Mouse (Mus musculus) midbrain, embryonic 13.5 days (tissue): ENCODE measurements at regions not wholly inside any gene's neighbourhood (a gene's known extent, or its start where the extent isn't known, plus 50 kb on each side); places are given as distances from the start of the nearest gene placed in this dataset.

Experiments used
- ATAC-seq: fragments of 200-750 bp; cut with Nextera tagmentation; 2 replicates; pipeline ENCODE4 v1.8.0; 2017; ENCODE audit warnings: mild to moderate bottlenecking, moderate TSS enrichment, moderate library complexity
- H3K27ac ChIP-seq: fragments of 300-500 bp; sonication (generic); 2 replicates; pipeline ENCODE4 v1.5.1; 2015; ENCODE audit warnings: inconsistent platforms, mild to moderate bottlenecking, moderate library complexity
- H3K27me3 ChIP-seq: fragments of 300-500 bp; sonication (generic); 2 replicates; pipeline ENCODE4 v1.6.1; 2015; ENCODE audit warnings: mild to moderate bottlenecking, inconsistent platforms
- H3K36me3 ChIP-seq: fragments of 300-500 bp; sonication (generic); 2 replicates; pipeline ENCODE4 v1.6.1; 2015; ENCODE audit warnings: mild to moderate bottlenecking, inconsistent platforms
- H3K4me1 ChIP-seq: fragments of 300-500 bp; sonication (generic); replicated peaks from 2 replicates; pipeline ENCODE4 v1.6.1; 2015; ENCODE audit warnings: inconsistent platforms
- H3K4me2 ChIP-seq: fragments of 300-500 bp; sonication (generic); replicated peaks from 2 replicates; pipeline ENCODE4 v1.6.1; 2015; ENCODE audit warnings: moderate library complexity, mild to moderate bottlenecking, inconsistent platforms
- H3K4me3 ChIP-seq: fragments of 300-500 bp; sonication (generic); replicated peaks from 2 replicates; pipeline ENCODE4 v1.5.1; 2015; ENCODE audit warnings: mild to moderate bottlenecking, inconsistent platforms
- H3K9ac ChIP-seq: fragments of 300-500 bp; sonication (generic); replicated peaks from 2 replicates; pipeline ENCODE4 v1.6.1; 2015; ENCODE audit warnings: mild to moderate bottlenecking, inconsistent platforms
- H3K9me3 ChIP-seq: fragments of 300-500 bp; sonication (generic); 2 replicates; pipeline ENCODE4 v1.6.1; 2016; ENCODE audit warnings: mild to moderate bottlenecking, inconsistent platforms
- WGBS: fragments of 180-500 bp; shearing (Covaris S2); methylation state at CpG from one replicate; pipeline ENCODE4 v1.1.7; 2015; 5-methylcytosine and 5-hydroxymethylcytosine counted together

DNA sequence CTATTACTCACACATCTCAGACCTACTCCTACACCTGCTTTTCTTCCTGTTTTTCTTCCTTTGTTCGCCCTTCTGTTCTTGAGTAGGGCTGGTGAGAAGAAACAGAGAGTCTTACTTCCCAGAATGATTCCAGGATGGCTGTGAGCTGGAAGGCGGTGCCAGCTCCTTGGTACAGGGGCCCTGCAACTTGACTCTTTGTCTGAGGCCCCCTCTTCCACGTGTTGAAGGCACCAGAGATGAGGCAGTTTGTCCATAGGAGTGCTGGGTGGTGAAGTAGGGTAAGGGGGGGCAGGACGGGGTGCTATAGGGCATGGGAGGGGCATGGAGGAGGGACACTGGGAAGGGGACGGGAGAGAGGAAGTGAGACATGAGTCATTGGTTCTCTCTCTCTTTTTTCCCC lies 60.8 kb downstream of the Dmrta2 start:
- H3K27ac ChIP-seq, result no peak overlapping the region
- no peaks in the 10 kb centered on the region for H3K4me1 ChIP-seq
- WGBS, result 72% methylated on average over 5 of the region's 5 CpGs
- no peak overlapping the region for H3K9ac ChIP-seq
- no peak for ATAC-seq
- no peak overlapping the region for H3K4me2 ChIP-seq
- no peaks in the 10 kb centered on the region for H3K36me3 ChIP-seq
- no peak overlapping the region for H3K4me3 ChIP-seq
- H3K9me3 ChIP-seq, result no peaks in the 10 kb centered on the region
- H3K27me3 ChIP-seq, result no peaks in the 10 kb centered on the region

DNA sequence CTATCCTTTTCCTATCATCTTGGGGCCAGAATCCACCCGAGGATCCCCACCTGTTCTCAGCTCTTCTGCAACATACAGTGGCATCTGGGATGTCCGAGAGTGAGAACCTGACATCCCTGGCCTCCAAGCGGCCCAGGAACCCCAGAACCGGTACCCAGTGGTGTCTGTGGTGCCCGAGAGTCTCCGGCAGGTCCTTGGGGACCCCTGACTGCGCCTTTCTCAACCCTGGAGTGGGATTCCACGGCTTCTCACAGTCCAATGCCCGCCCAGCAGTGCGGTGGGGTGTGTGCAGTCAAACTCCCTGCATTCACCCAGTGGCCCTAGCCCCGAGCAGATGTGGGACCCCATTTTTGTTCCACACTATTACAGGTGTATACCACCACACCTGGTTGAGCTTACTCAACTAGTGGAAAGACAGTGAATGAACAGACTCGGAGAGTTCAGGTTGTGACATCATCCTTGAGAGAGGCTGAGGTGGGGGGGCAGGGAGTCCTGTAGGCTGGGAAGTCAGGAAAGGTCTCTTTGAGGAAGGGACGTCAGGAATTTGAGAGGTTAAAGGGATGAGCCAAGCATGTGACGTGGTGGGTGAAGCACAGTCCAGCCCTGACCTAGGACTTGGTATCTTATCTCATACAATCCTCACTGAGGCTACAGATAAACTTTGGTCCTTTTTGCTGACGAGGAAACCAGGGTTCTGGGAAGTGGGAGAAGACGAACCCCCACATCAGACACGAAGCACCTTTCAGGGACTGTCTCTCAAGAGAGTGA lies 67.2 kb downstream of the Dmrta2 start:
- Histone ChIP-seq H3K27me3 (no peaks in the 10 kb centered on the region), H3K36me3 (no peaks in the 10 kb centered on the region), H3K4me2 (no peak overlapping the region), H3K27ac (no peak overlapping the region), H3K9ac (no peak overlapping the region), H3K4me3 (no peak overlapping the region), H3K9me3 (no peaks in the 10 kb centered on the region), H3K4me1 (no peaks in the 10 kb centered on the region)
- 0 out of 2 replicates have a peak, but pooled peaks have one; percentile 27 for ATAC-seq
- 90% methylated on average over 17 of the region's 17 CpGs for WGBS

DNA sequence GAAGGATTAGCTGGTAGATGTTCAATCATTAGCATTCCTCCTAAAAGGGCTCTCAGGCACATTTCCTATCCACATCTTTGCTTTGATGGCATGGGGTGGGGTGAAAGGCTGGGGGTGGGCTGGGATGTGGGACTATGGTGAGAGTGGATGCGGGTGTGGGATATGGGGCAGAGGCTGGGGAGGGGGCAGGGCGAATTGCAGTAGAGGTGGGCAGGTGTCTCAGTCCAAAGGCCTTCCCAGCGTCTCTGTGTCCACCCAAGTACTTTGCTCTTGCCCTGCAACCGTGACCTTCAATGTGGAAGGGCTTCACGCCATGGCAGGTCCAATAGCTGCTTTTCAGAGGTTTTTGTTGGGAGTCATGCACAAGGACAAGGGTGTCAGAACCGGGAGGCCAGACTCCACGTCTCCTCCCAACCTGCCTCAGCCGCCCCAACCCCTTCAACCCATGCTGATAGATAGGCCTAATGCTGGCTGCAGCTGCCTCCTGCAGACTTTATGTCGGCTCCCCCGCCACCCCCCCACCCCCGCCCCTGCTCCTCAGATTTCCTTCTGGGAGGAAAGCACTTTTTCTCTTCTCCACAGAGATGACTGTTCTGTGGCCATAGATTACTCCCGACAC lies 67.9 kb downstream of the Dmrta2 start:
- 0 out of 2 replicates have a peak, but pooled peaks cover 4% of the 10 kb centered on the region for H3K4me1 ChIP-seq
- no peaks in the 10 kb centered on the region for H3K27me3 ChIP-seq
- no peak overlapping the region for H3K4me3 ChIP-seq
- no peak overlapping the region for H3K9ac ChIP-seq
- no peaks in the 10 kb centered on the region for H3K36me3 ChIP-seq
- no peak for ATAC-seq
- H3K9me3 ChIP-seq, result no peaks in the 10 kb centered on the region
- H3K27ac ChIP-seq, result no peak overlapping the region
- 89% methylated on average over 12 of the region's 12 CpGs for WGBS
- H3K4me2 ChIP-seq, result no peak overlapping the region

DNA sequence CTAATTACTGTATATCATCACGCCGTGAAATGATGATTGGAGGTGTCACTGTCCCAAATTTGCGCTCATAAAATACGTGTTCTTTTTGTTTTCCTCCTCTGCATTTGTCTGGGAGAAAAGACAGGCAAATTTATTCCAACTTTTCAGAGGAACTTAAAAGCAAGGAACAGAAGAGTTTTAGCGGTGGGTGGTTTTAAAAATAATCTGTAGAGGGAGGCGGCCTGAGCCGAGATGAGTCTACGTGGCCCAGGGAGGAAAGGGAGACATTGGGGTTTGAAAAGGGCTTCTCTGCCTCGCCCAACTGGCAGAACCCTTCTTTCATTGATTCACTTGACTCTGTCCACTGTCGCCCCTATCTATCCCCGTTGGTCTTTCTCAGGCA lies 68.4 kb downstream of the Dmrta2 start:
- no peak for ATAC-seq
- Histone ChIP-seq H3K4me3 (no peak overlapping the region), H3K4me1 (peaks cover 8% of the 10 kb centered on the region; the same call in 1 of the 2 replicates), H3K27ac (no peak overlapping the region), H3K4me2 (no peak overlapping the region), H3K27me3 (no peaks in the 10 kb centered on the region), H3K36me3 (no peaks in the 10 kb centered on the region), H3K9me3 (no peaks in the 10 kb centered on the region), H3K9ac (no peak overlapping the region)
- WGBS, result 95% methylated on average over 11 of the region's 11 CpGs

DNA sequence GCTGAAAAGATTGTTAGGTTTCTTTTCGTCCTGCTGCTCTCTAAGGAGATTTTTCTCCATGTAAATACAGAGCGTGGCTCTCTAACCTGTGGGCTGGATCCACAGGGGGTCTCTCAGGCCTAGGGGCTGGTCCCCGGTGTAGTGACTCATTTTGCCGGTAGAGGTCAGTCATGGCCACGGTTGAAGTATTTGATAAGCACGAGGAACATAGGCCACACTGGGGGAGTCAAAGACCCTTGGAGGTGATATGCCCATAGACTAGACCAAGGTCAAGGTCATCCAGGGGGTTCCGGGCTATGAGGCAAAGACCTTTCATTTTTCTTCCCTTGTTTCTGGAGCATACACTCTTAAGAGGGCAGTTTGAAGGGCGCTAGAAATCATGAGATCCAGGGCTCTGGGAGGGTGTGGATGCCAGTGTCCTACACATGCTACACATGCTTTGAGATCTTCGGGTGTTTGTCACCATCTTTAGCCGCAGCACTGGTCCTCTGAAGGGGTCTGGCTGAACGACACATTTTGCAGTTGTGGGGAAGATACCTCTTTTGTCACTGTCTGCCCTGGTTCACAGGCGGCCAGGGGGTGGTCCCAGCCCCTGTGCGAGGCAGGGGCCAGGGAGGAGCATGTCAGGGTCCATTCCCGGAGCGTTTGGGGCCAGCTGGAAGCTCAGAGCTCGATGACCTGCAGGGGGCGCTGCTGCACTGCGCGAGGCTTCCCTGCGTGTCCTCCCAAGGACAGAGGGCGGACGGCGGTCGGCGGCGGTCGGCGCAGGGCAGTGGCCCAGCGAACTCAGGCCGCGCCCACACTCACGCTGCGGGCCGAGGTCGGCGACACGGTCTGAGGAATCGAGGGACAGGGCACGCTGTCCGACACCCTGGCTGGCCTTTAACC lies 72.8 kb downstream of the Dmrta2 start:
- Histone ChIP-seq H3K27ac (0 out of 2 replicates have a peak overlapping the region, but pooled peaks have one; percentile 57), H3K27me3 (no peaks in the 10 kb centered on the region), H3K36me3 (no peaks in the 10 kb centered on the region), H3K4me3 (peak overlapping the region; percentile 47), H3K4me1 (peaks cover 13% of the 10 kb centered on the region), H3K9ac (peak overlapping the region; percentile 66), H3K9me3 (no peaks in the 10 kb centered on the region), H3K4me2 (peak overlapping the region; percentile 69)
- 5% methylated on average over 40 of the region's 40 CpGs for WGBS
- ATAC-seq, result peak; percentile 96

DNA sequence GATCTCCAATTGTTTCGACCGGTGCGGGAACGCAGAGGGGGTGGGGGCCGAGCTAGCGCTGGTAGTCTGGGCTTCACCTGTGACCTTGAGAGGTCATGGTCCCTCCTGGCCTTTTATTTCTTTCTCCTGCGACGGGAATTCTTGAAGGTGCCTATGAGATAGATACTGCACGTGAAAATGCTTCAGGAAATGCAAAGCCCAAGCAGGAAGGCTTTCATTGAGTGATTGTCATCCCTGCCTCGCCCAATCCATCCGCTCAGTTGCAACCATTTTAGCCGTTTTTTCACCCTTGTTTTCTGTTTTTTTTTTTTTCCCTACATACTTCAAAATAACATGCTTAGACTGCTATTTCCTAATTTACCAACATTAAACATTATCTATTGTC lies 73.4 kb downstream of the Dmrta2 start:
- Histone ChIP-seq H3K4me3 (peak overlapping the region; percentile 47), H3K27me3 (no peaks in the 10 kb centered on the region), H3K36me3 (no peaks in the 10 kb centered on the region), H3K4me1 (peaks cover 13% of the 10 kb centered on the region), H3K9ac (peak overlapping the region; percentile 66), H3K9me3 (no peaks in the 10 kb centered on the region), H3K4me2 (peak overlapping the region; percentile 69), H3K27ac (0 out of 2 replicates have a peak overlapping the region, but pooled peaks have one; percentile 57)
- ATAC-seq, result no peak; the same call in 1 of the 2 replicates
- WGBS, result 14% methylated on average over 12 of the region's 12 CpGs

DNA sequence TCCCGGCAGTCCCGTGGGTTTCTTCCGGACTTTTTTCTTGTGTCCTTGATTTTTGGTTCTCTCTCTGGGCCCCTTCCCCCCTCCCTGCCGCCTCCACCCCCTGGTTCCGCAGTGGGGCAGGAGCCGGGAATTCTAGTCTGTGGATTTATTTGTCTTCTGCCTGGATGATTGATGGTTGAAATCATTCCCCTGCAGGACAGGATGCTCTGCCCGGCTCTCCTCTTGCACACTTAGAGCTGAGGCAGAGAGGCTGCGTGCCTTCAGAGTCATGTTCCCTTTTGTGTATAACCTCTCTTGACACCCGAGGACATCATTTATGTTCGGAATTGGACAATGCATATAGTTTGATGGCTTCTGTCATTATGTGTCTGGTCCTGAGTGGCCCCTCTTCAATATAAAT lies 74.0 kb downstream of the Dmrta2 start:
- no peak overlapping the region for H3K9ac ChIP-seq

DNA sequence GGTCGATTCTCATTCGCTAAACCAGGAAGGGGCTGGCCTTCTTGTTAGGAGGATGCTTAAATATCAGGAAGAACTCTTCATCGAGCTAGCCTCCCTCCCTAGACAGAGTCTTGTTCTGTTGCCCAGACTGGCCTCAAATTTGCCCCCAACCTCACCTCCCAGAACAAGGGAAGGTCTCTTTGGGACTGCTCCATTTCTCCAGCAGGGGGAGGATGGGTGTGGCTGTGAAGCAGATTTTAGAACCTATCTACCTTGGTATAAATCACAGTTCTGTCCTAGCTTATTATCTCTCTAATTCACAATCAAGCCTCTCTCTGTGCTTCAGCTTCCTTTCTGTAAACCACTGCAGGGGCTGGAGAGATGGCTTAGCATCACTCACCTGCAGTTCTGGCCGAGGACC lies 75.1 kb downstream of the Dmrta2 start:
- Histone ChIP-seq H3K4me2 (no peak overlapping the region), H3K27ac (no peak overlapping the region), H3K27me3 (no peaks in the 10 kb centered on the region), H3K9me3 (no peaks in the 10 kb centered on the region), H3K36me3 (no peaks in the 10 kb centered on the region), H3K4me3 (no peak overlapping the region), H3K4me1 (peaks cover 13% of the 10 kb centered on the region), H3K9ac (no peak overlapping the region)
- ATAC-seq, result no peak
- 95% methylated on average over 4 of the region's 4 CpGs for WGBS

More for the DNA sequence above, 74.0 kb downstream of the Dmrta2 start:
- Histone ChIP-seq H3K4me3 (no peak overlapping the region), H3K4me1 (peaks cover 13% of the 10 kb centered on the region), H3K9me3 (no peaks in the 10 kb centered on the region), H3K4me2 (0 out of 2 replicates have a peak overlapping the region, but pooled peaks have one; percentile 69), H3K36me3 (no peaks in the 10 kb centered on the region), H3K27ac (0 out of 2 replicates have a peak overlapping the region, but pooled peaks have one; percentile 57), H3K27me3 (no peaks in the 10 kb centered on the region)
- 56% methylated on average over 10 of the region's 10 CpGs for WGBS
- no peak for ATAC-seq

DNA sequence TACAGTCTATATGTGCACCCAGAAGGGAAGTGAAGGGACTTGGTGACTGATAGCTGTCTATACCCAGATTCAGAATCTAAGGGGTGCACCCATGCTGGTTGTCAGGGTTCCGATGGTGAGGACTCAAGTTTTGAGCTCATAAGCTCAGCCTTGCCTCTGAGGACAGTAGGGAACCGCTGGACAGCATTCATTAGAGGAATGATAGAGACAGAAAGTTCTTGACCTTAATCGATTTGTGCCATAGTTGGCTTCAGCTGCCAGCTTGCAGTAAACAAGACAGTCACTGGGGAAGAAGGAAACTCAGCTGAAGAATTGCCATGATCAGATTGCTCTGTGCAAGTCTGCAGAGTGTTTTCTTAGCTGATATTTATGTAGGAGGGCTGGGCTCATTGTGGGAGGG lies 96.0 kb downstream of the Dmrta2 start:
- H3K27ac ChIP-seq, result no peak overlapping the region
- WGBS, result 83% methylated on average over 3 of the region's 3 CpGs
- H3K4me1 ChIP-seq, result no peaks in the 10 kb centered on the region
- ATAC-seq, result no peak
- no peak overlapping the region for H3K4me2 ChIP-seq
- H3K36me3 ChIP-seq, result no peaks in the 10 kb centered on the region
- H3K27me3 ChIP-seq, result no peaks in the 10 kb centered on the region
- no peak overlapping the region for H3K9ac ChIP-seq
- H3K9me3 ChIP-seq, result no peaks in the 10 kb centered on the region
- no peak overlapping the region for H3K4me3 ChIP-seq

DNA sequence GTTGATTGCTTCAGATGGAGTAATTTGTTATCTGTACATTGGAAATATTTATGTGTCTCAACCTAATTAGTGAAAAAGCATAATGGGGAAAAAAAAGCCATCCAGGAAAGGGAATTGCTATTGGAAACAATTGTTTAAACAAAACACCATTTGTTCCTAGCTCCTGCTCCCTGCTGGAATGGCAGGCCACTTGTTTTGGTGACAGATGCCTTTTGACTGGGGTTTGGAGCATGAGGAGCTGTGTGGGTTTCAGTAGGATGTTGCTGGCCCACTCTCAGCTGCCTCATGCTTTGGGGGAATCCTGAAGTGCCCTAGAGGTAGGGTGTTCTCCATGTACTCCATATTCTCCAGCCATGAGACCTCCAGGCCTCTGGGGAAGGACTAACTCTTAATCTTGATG lies 105.5 kb downstream of the Dmrta2 start:
- Histone ChIP-seq H3K27ac (no peak overlapping the region), H3K4me3 (no peak overlapping the region), H3K4me2 (no peak overlapping the region), H3K27me3 (no peaks in the 10 kb centered on the region), H3K36me3 (no peaks in the 10 kb centered on the region), H3K4me1 (no peaks in the 10 kb centered on the region), H3K9ac (no peak overlapping the region), H3K9me3 (no peaks in the 10 kb centered on the region)
- no peak for ATAC-seq

DNA sequence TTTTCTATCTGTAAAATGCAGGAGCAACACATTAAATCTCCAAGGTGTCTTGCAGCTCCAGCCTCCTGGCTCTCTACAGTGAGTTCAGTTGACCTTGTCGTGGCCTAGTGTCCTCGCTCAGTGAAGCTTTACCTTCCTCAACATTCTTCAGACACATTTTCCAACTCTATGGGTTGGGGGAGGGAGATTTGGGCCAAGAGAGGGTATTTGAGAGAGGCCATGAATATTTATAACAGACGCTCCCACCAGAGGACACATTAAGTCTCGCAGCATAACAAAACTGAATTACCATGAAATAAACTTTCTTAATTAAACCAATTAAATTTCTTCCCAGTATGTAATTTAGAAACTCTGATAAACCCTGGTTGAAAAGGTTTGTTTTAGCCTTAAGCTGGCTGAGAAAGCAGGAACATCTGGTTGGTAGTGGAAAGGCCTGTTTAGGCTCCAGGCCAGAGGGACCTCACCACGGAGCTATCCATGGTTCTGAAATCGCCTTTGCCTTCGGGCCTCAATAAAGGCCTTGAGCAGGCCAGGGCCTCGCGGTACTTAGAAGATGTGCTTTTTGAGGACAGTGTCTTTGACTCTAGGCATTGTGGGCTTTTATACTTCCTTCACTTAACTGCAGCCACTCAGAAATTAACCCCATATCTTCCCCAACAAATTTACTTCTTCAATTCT lies 109.9 kb downstream of the Dmrta2 start:
- Histone ChIP-seq H3K27me3 (no peaks in the 10 kb centered on the region), H3K9me3 (no peaks in the 10 kb centered on the region), H3K4me3 (no peak overlapping the region), H3K4me2 (no peak overlapping the region), H3K4me1 (no peaks in the 10 kb centered on the region), H3K36me3 (no peaks in the 10 kb centered on the region), H3K9ac (no peak overlapping the region), H3K27ac (no peak overlapping the region)
- 31% methylated on average over 9 of the region's 9 CpGs for WGBS
- ATAC-seq, result peak; percentile 62; the same call in 1 of the 2 replicates
